Mouse (Mus musculus) thymus, postnatal 14 days (tissue): ENCODE measurements at regions not wholly inside any gene's neighbourhood (a gene's known extent, or its start where the extent isn't known, plus 50 kb on each side); places are given as distances from the start of the nearest gene placed in this dataset.

Source experiments
- DNase-seq: peaks from one replicate; pipeline ENCODE4 v3.0.0; 2021

DNA sequence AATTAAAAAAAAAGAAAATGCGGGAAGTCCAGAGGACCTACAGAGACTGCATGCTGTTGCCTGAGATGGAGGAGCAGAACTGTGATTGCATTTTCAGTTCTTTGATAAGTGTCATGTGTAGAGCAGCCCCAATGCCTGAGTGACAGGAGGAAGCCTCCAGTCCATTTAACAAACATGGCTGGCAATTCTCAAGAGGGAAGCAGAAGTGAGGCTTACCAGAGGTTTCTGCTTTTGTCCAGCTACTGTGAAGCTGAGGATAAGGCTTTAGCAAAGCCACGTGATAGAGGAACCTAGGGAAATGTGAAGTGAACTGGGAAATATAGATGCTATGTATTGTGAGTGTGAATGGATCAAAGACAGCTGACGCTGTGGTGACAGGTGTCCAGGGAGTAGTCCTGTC, 56.6 kb downstream of the Sucnr1 start:
- DNase-seq: no peak

DNA sequence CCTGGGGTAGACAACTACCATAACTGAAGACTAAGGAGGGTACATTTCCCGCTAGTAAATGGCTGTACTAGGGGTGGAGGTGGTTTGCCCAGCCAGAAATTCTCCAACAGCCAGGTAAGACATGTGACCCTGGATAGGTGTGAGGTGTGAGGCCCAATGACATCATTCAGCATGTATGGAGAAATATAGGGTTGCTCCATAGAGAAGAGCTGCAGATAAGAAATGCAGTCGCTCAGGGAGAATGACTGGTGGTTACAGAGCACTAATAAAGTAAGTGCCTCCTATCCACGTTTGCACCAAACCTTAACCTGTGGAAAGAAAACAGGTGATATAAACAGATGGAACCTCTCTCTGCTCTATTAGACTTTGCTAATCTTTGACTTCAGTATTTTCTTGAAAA, 78.2 kb downstream of the Sucnr1 start:
- DNase-seq: no peak

DNA sequence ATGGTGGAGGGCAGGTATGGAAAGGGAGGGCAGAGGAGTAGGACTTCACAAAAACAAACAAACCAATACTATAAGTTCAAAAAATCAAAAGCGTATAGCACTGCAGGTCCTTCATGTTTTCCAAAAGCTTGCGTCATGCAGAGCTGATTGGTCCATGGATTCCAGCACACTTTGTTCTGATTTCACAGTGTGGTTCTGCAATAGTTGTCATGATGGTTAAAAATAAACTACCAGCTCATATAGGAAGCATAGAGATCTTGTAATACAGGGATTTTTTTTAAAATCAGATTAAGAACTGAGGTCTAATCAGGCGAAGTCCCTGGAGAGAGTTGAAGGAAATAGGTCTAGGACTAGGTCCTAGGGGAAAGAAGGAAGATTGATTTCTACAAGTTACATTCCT, 86.0 kb downstream of the Sucnr1 start:
- no peak for DNase-seq

DNA sequence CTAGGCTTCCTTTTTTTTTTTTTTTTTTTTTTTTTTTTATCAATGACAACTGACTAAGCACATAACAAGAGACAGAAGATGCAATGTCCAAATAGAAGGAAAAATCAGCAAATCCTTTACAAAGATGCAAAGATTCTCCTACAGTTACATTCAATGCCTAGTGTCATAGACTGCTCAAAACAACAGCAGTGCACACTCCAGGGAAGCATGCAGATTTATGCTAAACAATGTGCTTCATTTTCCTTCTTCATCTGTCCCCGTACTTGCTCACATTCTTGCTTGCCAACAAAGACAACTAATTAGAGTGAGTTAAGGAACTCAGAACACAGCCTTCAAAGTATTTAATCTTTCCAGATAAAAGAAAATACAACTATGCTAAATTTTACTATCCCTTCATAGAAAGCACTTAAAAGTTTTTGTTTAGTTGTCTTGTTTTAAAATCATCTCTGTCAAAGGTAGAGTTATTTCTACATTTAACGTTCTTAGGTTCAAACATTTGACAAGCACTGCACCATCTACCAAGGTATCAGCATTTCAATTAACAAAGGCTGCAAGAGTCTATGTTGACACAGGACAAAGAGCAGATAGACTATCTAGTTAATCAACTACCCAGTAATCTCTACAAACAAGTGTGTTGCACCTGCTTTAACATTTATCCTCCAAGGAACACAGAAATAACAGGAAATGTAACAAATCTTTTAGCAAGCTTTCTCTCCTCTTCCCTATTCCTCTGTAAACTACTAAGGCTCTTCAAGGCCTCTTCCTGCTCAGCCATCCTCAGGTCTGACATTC, 86.7 kb downstream of the Sucnr1 start:
- DNase-seq: no peak

DNA sequence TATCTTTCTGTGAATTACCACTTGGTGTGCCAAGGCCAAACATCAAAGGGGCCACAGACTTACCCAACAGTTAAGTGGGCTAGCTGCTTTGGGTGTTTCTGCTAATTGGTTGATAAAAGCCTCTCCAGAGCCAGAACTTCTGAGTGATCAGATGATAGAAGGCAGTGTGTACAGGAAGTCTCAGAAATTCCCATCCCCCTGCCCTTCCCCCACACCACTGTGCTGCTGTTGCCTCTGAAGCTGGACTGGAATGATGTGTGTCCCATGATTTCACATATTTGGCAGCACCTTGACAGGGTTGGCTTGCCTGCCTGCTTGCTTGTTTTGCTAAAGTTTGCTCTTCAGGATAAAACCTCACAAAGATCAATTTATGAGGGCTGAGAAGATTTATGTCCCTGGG, 87.9 kb downstream of the Sucnr1 start:
- no peak for DNase-seq

DNA sequence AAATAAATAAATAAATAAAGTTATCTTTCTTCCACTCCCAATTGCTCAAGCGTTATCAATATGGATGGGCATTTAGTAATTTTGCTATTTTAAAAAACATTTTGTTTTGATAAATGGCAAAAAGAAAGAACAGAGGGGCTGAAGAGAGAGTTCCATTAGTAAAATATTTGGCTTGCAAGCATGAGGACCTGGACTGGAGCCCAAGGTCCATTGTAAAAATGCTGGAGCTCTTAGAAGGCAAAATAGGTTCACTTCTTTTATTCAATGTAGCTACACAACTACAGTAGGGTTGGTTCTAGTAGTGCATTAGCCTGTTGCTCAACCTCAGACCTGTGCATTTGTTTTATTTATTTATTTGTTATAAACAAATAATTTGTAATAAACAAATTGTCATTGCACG, 102.8 kb downstream of the Sucnr1 start:
- no peak for DNase-seq

DNA sequence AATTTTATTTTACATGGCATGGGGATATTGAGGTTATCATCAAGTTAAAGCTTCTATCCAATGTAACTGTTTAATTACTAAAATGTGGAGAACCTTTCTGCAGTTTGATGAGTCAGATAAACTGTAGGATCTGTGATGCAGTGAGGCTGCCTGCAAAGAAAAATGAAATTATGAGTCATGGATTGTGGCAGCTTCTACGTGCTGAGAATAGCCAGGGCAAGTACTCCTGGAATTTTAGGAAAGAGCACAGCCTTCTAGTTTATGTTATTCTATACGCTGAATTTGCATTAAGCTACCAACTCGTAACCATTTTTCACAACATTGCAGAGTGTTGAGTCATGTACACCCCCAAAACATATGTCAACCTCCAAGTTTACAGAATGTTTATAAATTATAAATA, 114.4 kb downstream of the Sucnr1 start:
- no peak for DNase-seq

DNA sequence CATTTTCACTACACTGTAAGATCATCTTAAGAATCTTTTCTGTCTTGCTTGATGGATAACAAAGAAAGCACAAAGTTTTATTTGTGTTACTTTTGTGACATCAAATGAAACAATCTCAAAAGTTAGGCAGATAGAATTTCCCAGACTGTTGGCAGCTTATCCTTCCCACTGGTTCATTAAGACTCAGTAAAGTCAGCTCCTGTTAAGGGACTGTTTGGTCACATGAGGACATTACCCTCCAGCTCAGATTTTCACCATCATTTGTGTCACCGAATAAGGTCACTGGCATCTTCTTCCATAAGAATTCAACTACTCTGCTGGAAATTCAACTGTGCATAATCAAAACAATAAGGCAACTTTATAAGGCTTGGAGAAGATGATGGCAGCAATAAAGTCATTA, 126.3 kb downstream of the Sucnr1 start:
- no peak for DNase-seq

DNA sequence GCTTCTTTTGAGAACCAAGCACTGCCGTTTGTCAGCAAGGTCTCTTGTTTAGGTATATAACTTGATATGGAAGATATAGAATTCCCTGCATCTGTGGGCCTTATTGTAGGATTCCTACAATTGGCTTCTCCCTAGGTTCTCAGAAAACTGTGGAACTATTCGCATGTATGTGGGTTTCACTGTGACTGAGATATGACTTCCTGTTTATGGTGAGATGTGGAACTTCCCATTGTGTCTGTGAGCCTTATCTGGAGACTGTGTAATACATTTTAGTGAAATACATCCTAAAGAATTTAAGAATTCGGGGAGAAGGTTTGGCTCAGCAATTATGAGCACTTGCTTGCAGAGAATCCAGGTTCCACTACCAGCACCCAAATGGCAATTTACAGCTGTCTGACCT, 137.3 kb downstream of the Sucnr1 start:
- DNase-seq: no peak

DNA sequence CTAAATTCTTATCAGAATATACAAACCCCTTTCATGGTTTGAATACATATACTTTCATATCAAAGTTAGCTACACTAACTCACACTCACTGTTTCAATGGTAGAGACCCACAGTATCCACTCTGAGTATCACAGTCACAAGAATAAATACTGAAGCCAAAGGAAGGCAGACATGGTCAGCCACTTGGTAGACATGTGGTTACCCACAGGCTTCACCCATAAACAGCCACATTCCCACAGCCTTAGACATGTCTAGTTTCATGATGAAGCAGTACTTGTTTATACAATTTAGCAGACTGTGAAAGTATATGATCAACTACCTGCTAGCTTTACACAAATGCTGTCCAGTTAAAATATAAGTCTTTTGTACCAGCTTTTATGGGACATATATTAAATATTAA, 159.0 kb downstream of the Sucnr1 start:
- DNase-seq: no peak

DNA sequence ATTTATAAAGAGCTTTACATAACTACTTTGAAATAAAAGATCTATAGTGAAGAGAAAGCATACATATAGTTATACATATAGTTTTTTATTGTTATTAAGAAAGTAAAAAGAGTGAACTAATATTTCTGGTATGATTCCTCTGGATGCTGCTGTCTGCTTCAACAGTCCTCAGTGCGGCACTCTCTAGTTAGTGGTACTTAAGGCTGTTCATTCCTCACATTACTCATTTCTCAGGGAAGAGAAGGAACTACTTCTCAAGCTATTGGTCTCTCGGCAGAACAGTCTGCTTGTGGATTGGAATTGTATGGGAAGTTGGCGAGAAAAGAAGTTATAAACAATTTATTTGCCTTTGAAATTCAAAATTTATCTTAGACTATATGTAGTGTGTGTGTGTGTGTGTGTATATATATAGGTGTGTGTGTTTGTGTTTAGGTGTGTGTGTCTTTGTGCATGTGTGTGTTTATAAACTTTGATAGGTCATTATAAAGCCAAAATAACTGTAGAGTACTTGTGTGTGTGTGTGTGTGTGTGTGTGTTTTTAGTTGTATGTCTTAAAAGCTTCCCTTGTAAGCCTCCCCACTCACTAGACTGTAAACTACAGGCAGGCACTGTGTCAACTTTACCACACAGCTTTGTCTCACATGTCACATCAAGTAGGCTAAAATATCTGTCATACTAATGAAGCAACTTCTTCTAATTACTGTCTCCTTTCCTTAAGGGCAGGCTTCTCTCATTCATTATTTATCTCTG, 185.2 kb downstream of the Sucnr1 start:
- no peak for DNase-seq

DNA sequence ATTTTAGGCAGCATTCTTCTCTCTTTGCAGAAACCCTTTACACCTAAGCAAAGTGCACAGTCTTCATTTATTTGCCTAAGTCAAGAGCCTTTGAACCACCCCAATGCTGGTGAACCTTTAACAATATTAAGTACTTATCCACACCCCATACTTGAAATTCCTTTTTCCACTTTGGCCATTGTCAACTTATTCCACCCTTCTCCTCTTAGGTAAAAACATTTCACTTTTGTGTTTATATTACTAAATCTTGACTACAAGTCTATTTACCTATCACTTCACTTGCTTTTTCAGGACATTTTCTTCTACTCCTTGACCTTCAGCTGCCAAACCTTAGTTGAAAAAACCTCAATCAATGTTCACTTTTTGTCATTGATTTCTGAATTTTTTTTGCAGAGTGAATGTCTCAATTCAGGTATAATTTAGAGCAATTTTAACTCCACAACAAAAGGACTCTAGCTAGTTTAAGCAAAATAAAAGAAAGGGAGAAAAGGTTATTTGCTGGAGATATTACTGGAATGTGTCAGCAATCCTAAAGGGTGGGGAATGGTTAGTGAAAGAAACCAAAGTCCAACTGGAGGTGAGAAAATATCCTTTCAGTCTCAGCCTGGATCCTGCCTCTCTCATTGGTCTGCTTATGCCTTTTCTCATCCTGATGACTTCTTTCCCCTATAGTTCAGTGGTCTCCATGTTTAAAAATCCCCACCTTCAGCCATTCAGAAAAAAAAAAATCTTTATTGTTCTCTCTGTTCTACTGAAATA, 185.9 kb downstream of the Sucnr1 start:
- DNase-seq: no peak

DNA sequence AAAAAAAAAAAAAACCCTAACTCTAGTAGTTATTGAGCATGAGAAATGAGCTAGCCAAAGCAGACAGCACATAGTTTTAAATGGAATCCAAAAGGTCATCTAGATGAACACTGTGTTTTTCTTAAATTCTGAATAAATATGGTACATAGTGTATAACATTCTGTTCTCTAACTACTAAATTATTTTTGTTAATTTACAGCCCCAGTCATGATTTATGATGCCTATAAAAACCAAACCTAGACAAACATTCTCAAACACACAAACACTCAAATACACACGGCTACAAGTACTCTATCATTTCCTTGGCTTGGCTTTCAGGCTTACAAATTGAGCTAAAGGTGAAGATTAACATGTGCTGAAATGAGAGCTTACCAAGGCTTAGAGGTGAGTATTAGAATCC, 188.8 kb downstream of the Sucnr1 start:
- no peak for DNase-seq

DNA sequence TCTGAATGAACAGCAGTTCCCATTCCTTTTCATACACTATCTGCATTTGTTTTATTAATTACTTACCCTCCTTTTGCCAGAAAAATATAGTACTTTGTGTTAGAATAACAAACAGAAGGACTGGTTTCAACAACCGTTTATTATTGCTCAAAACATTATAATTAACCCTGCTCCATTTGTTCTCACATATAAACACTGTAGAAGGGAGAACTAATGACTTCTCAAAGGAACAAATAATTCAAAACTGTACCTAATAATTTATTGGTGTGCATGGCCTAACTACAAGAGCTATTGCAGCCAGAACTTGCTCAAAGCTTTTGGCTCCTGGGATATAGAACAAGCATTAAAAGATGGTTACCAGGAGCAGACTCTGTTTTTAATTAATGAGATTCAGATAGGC, 192.1 kb downstream of the Sucnr1 start:
- no peak for DNase-seq

DNA sequence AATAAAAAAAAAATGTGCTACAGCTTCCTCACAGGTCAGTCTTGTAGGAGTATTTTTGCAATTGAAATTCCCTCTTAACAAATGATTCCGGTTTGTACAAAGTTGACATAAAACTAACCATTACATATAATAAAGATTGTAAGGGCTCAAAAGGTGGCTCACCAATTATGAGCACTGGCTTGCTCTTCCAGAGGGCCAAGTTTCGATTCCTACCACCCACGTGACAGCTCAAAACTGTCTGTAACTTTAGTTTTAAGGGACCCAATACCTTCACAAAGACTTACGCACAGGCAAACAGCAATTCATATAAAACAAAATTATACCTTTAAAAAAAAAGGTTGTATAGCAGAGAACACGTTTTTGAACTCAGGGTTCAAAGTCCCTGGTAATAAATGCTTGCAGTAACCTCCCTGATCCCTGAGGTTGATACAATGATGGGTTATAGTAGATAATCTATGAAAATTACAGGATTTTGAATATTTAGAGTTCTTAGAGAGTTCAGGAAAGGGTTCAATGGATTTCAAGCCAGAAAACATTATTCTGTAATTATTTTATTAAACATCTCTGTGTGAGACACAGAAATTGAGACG, 193.7 kb downstream of the Sucnr1 start:
- no peak for DNase-seq

DNA sequence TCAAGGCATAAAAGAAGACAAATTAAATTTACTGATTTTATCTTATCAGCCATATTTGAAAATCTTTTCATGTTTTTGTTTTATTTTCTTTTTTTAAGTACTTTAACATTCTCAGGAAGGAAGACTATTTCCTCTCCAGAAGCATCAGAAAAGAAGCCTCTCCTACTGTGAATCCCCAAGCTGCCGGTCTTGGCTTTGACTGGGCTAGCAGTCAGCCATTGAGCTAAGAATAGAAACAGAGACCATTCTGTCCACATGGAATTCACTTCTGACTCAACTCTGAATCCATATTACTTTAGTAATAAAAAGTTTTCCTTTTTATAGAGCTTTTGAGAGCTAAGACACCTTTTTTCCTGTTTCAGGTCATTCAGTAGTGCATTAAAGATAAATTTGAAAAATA, 194.8 kb upstream of the Mbnl1 start:
- DNase-seq: no peak

DNA sequence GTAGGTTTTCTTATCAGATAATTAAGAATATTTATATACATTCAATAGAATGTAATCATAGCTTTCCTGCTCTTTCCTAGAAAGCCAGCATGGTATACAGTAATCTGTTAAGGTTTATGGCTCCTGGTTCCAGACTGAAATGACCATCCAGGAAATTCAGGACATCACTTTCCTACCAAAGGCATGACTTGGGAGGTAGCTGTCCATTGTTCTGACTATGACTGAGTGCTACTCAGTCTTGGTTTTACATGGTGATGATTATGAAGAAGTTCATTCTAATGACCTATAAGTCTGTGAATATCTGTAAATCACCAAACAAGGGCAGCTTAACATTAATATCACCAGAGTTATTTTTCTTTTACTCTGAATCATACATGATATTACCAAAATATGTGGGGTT, 191.4 kb upstream of the Mbnl1 start:
- DNase-seq: no peak

DNA sequence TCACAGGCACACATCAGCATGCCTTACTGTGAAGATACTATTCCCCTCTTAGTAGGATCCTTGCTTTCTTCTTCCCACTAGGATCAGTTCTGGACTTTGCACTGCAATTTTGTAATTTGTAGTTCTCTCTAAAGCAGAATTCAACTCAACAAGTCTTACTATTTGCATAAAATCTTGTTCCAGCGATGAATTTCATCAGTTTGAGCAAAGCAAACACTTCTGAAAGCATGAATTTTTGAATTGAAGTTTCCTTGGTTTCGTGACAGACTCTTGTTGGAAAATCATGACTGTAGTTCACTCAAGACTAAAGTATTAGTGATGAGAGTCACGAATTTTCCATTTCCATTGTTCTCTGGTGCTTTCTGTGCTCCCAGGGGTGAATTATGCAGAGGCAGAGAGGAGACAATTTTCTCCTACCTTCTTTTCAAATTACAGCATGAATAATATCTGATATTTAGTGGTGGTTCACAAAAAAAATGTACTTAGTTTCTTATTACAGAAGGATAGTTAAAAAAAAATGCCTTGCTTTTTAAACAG, 190.6 kb upstream of the Mbnl1 start:
- no peak for DNase-seq

DNA sequence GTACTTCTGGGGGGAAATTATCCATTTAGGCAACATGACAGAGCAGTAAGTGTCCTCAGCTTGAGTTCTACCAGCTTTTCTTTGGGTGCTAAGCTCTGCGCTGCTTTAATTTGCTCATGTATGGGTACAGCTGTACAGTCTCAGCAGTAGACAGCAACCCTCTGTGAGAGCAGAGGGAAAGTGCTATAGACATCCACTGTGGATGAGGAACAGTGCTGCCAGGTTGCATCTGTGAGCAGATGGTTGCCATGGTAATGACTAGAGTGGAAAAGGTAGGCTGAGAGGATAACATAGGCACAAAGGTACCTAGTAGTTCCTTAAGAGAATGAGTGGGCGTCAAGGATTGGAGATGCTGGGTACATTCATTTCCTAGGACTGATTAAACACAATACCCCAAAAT, 180.5 kb upstream of the Mbnl1 start:
- no peak for DNase-seq

DNA sequence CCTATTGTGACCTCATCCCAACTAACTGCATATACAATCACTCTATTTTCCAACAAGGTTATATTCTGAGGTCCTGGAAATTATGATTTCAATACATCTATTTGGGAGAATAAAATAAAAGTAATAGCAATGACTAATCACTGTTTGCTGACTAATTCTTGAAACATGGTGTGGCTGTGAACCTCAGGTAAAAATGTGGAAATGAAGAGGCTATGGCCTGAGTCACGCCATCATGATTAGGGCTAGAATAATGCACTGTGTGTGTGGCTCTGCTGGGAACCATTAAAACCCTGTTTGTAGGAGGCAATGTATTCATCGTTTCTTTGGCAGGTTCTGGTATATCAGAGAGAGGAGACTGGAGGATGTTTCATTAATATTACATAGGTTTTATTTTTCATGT, 179.7 kb upstream of the Mbnl1 start:
- DNase-seq: no peak

DNA sequence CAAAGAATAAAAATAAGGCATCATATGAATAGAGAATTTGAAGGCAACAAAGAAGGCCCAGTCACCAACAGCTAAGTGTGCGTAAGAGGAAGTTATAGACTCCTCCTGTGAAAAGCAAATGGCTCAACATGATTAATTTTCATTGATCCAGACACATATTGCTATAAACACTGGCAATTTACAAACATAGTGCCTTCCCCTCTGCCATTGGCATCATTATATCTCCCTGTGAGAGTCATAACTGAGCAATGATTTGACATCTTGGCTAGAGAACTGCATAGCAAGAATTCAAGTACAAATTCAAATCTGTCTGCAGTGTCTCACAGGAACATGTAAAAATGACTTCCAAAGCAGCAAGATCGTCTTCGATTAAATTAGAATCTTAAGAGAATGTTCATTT, 167.2 kb upstream of the Mbnl1 start:
- no peak for DNase-seq

DNA sequence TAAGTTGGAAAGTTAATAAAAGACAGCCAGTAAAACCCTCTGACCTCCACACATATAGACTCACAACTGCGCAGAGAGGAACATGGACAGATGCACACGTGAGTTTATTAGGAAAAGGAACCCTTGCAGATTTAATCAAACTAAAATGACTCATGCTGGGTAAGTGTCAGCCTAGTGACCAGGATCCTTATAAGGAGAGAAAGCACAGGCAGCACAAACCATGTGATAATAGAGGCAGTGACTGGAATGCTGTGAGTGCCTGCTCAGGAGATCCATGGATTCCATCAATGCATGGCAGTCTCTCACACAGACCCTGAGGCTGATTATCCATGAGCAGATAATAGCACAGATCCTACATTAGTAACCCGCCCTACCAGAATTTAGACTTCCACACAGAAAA, 162.2 kb upstream of the Mbnl1 start:
- DNase-seq: no peak

DNA sequence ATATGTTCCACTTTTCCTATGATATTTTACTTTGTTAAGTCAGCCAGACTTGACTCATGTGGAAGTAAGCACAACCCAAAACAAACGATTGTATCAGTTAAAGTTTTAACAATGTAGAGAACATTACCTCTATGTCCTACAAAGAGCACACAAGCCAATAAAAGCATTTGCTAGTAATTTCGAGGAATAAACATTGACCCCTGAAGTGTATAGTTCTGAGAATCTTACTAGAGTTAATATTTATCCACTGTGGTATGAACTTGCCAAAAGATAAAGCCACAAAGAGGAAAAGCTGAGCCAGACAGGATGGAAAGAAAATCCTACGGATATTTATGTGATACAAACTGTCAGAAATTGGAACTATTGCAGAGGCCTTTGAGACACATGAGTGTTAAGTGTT, 161.5 kb upstream of the Mbnl1 start:
- DNase-seq: no peak
